Mouse (Mus musculus): ENCODE measurements around the gene Lbx1.

Lbx1 gene

GRCm38 (mm10) chr19:45233496-45234127, 2.0 kb downstream of the Lbx1 start:
- DNase-seq (ENCODE audit: low spot score), result no peak

- DNase-seq (ENCODE audit: low spot score), result no peak
These were observed 2.9 kb downstream of the Lbx1 start for GRCm38 (mm10) chr19:45232443-45233410.

- DNase-seq (ENCODE audit: low spot score), result no peak
These were observed 3.6 kb downstream of the Lbx1 start for GRCm38 (mm10) chr19:45232036-45232410.

GRCm38 (mm10) chr19:45231383-45232035, 4.1 kb downstream of the Lbx1 start:
- no peak for DNase-seq (ENCODE audit: low spot score)

GRCm38 (mm10) chr19:45230848-45231382, 4.7 kb downstream of the Lbx1 start:
- DNase-seq (ENCODE audit: low spot score), result no peak

- DNase-seq (ENCODE audit: low spot score), result no peak
These were observed 5.4 kb downstream of the Lbx1 start for GRCm38 (mm10) chr19:45230201-45230611.

- no peak for DNase-seq (ENCODE audit: low spot score)
These were observed 6.1 kb downstream of the Lbx1 start for GRCm38 (mm10) chr19:45229378-45230135.

GRCm38 (mm10) chr19:45228781-45229180, 6.8 kb downstream of the Lbx1 start:
- DNase-seq (ENCODE audit: low spot score), result no peak

GRCm38 (mm10) chr19:45228097-45228496, 7.5 kb downstream of the Lbx1 start:
- DNase-seq (ENCODE audit: low spot score), result no peak

- no peak for DNase-seq (ENCODE audit: low spot score)
These were observed 7.9 kb downstream of the Lbx1 start for GRCm38 (mm10) chr19:45227671-45228070.

GRCm38 (mm10) chr19:45227049-45227448, 8.6 kb downstream of the Lbx1 start:
- no peak for DNase-seq (ENCODE audit: low spot score)

GRCm38 (mm10) chr19:45226246-45226645, 9.4 kb downstream of the Lbx1 start:
- DNase-seq (ENCODE audit: low spot score), result no peak

- no peak for DNase-seq (ENCODE audit: low spot score)
These were observed 10.5 kb downstream of the Lbx1 start for GRCm38 (mm10) chr19:45225130-45225529.

GRCm38 (mm10) chr19:45224286-45224559, 11.4 kb downstream of the Lbx1 start:
- no peak for DNase-seq (ENCODE audit: low spot score)

- DNase-seq (ENCODE audit: low spot score), result no peak
These were observed 12.0 kb downstream of the Lbx1 start for GRCm38 (mm10) chr19:45223413-45224285.

GRCm38 (mm10) chr19:45222141-45222782, 13.3 kb downstream of the Lbx1 start:
- DNase-seq (ENCODE audit: low spot score), result no peak

- DNase-seq (ENCODE audit: low spot score), result no peak
These were observed 14.2 kb downstream of the Lbx1 start for GRCm38 (mm10) chr19:45221458-45221783.

- peak; percentile 46 for DNase-seq (ENCODE audit: low spot score)
These were observed 14.8 kb downstream of the Lbx1 start for GRCm38 (mm10) chr19:45220593-45221457.

- DNase-seq (ENCODE audit: low spot score), result no peak
These were observed 19.4 kb downstream of the Lbx1 start for GRCm38 (mm10) chr19:45216240-45216639.

- DNase-seq (ENCODE audit: low spot score), result no peak
These were observed 20.2 kb downstream of the Lbx1 start for GRCm38 (mm10) chr19:45215431-45215830.
